Mouse (Mus musculus) kidney, adult 2 months (tissue): Measurements from ENCODE around the gene Cyb561.

Experiments
- CTCF ChIP-seq: fragments of 200-500 bp; conservative IDR thresholded peaks from 2 replicates; pipeline ENCODE4 v1.5.1; 2011; ENCODE audit warnings: low read depth, mild to moderate bottlenecking, control low read depth, low read length, moderate library complexity, mixed read lengths; ENCODE audit not compliant: insufficient read depth, insufficient read length
- POLR2A ChIP-seq: fragments of 200-500 bp; IDR thresholded peaks from one replicate; pipeline ENCODE4 v1.6.1; 2011; ENCODE audit warnings: low read depth, low read length, control low read depth

DNA sequence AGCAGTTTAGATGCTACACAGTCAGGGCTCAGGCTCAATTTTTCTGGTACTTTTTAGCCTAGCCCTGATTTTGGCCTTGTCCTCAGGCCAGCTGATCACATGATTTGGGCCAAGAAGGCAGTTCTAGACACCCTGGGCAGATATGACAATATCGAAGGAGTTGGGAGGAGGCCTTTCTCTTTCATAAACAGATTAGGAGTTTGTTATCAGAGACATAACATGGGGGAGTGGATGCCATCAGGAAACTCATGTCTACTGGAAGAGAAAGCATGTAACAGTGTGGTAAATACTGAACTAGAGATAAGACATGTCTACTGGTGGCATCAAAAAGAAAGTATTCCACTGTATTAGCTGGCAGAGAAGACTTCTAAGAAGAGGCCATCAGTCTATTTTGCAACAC is 67.6 kb downstream of the Cyb561 start:
- no peak for TF ChIP-seq CTCF
- no peak for TF ChIP-seq POLR2A
